Mouse (Mus musculus) MEL (cell line): ENCODE results near the gene AA792892. TPM values are rescaled to one million over a fixed set of nuclear protein-coding genes. Genes with fewer than 3 reads are reported as not detected.
"Not testable (repeated sequence)": the region's sequence is repeated elsewhere in the genome, so short reads cannot be mapped to it uniquely, and the experiment has no call there.

Experiments
- DNase-seq: peaks from one replicate; pipeline ENCODE4 v3.0.0; 2011; ENCODE audit warnings: low read depth, low spot score
- H3K27ac ChIP-seq: 2 replicates; pipeline ENCODE4 v1.5.1; 2012; ENCODE audit warnings: low read depth, mild to moderate bottlenecking, control low read depth, low read length, moderate library complexity; ENCODE audit not compliant: control insufficient read depth
- H3K27me3 ChIP-seq, 2 experiments: fragments of 150-350 bp in 1 of 2; sonication (generic) in 1 of 2; 2 replicates each; pipeline ENCODE4 v1.6.1; 2012; ENCODE audit warnings: low read length in 2 of 2, mild to moderate bottlenecking in 2 of 2, improper control_type of control experiment in 1 of 2, moderate library complexity in 1 of 2; ENCODE audit not compliant: insufficient read depth in 2 of 2, control insufficient read depth in 1 of 2
- H3K36me3 ChIP-seq, 2 experiments: 2 replicates each; pipeline ENCODE4 v1.6.1; 2012 to 2014; ENCODE audit warnings: low read length in 2 of 2, improper control_type of control experiment in 1 of 2, inconsistent platforms in 1 of 2, mild to moderate bottlenecking in 1 of 2; ENCODE audit not compliant: insufficient read depth in 2 of 2, control insufficient read depth in 1 of 2
- H3K4me1 ChIP-seq, 2 experiments: fragments of 150-350 bp in 1 of 2; sonication (generic) in 1 of 2; 2 replicates each; pipeline ENCODE4 v1.6.1; 2012; ENCODE audit warnings: low read length in 2 of 2, improper control_type of control experiment in 1 of 2, mild to moderate bottlenecking in 1 of 2; ENCODE audit not compliant: insufficient read depth in 2 of 2, control insufficient read depth in 1 of 2
- H3K4me3 ChIP-seq, 2 experiments: fragments of 150-350 bp in 1 of 2; sonication (generic) in 1 of 2; 2 replicates each; pipeline ENCODE4 v1.5.1; 2012; ENCODE audit warnings: low read depth in 2 of 2, low read length in 2 of 2, mild to moderate bottlenecking in 2 of 2, moderate library complexity in 2 of 2, control low read depth in 1 of 2, improper control_type of control experiment in 1 of 2; ENCODE audit not compliant: control insufficient read depth in 1 of 2, insufficient read depth in 1 of 2
- H3K79me2 ChIP-seq: 2 replicates; pipeline ENCODE4 v1.6.1; 2012; ENCODE audit warnings: mild to moderate bottlenecking, low read length, moderate library complexity; ENCODE audit not compliant: control insufficient read depth, poor library complexity, insufficient read depth
- H3K9ac ChIP-seq: 2 replicates; pipeline ENCODE4 v1.6.1; 2012; ENCODE audit warnings: low read depth, mild to moderate bottlenecking, control low read depth, low read length, moderate library complexity; ENCODE audit not compliant: control insufficient read depth, poor library complexity, severe bottlenecking
- H3K9me3 ChIP-seq: fragments of 150-350 bp; sonication (generic); replicated peaks from 2 replicates; pipeline ENCODE4 v1.6.1; 2012; ENCODE audit warnings: mild to moderate bottlenecking, low read length, improper control_type of control experiment, moderate library complexity; ENCODE audit not compliant: insufficient read depth
- polyA plus RNA-seq, 2 experiments: library from polyadenylated mRNA; stranded (reverse) in 1 of 2; unstranded in 1 of 2; fragments of >175 nt in 1 of 2; fragments of >200 nt in 1 of 2; gene quantifications; 2 replicates each; pipeline versions ENCODE4 v1.2.1 to v1.2.4; 2012; ENCODE audit warnings: low replicate concordance in 2 of 2, low read depth in 1 of 2; ENCODE audit not compliant: insufficient read length in 2 of 2, insufficient read depth in 1 of 2, missing spikeins in 1 of 2
- total RNA-seq: library from RNA; depleted of rRNA; stranded (reverse); fragments of 300-350 nt; gene quantifications from 2 replicates; pipeline ENCODE4 v1.2.3, GENCODE M21; 2012; rRNA removed

The AA792892 gene
- total RNA-seq (not detected in 2 replicates), polyA plus RNA-seq (not detected)

DNA sequence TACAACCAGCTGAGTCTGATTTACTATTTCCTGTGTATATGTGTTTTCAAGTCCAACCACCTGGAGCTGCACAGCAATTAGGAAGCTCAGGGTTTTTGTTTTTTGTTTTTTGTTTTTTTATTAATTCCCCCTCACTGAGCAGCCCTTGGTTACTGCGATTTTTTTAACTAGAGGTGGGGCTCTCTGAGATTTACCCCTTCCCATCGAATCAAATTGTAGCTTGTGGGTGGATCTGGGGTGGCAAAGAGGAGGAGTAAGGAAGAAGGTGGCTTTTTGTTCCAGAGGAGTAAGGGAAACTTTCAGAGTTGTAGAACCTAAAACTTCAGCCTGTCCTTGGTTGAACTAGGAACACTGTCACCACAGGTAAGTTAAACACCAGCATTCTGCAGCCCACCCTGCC is at the start of gene AA792892:
TSS of gene AA792892 (plus strand) at position 301 of the 400 bp plus-strand sequence.
- not testable (repeated sequence) for H3K79me2 ChIP-seq, H3K9ac ChIP-seq, DNase-seq, H3K4me1 ChIP-seq, H3K4me3 ChIP-seq, H3K36me3 ChIP-seq, H3K27ac ChIP-seq, H3K9me3 ChIP-seq, H3K27me3 ChIP-seq

DNA sequence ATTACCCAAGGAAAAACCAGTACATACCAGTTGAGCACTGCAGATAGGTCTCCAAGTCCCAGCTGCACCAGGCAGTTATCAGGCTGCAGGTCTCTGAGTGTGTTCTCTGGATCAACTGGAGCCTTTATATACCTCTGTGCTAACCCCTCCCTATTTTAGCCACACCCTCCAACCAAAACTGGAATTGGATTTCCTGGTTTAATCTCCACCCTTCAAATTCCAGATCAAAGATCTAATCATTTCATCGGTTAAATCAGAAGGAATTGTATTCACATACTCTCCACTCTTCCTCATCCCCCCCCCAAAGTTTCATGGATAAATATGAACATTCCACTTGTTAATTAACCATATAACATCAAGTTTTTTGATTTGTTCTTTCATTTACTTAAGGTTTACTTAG is 32.9 kb upstream of the AA792892 start, which contains the start of gene A430089I19Rik:
TSS of gene A430089I19Rik (minus strand) at position 101 of the 400 bp plus-strand sequence.
- not testable (repeated sequence) for H3K27ac ChIP-seq, H3K4me3 ChIP-seq, DNase-seq, H3K9me3 ChIP-seq, H3K36me3 ChIP-seq, H3K27me3 ChIP-seq, H3K4me1 ChIP-seq, H3K9ac ChIP-seq, H3K79me2 ChIP-seq

DNA sequence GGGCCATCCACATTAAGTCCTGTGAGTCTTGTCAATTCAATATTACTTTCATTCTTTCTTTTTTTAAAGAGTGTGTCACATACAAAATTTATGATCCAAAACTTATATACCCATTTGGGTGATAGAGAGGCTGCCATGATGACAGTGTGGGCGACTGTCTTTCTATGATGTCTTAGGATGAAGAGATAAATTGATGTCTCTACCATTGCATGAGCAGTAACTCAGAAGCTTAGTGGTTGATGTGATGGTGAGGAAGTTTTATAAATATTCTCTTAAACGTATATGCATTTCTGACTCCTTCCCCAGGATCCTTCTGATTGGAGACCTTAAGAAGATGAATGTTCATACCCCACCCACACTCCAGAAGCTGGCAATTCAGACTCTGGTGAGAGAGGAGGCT is 25.4 kb upstream of the AA792892 start, which contains the start of gene Gm6502:
TSS of gene Gm6502 (plus strand) at position 301 of the 400 bp plus-strand sequence.
- H3K36me3 ChIP-seq, DNase-seq: not testable (repeated sequence)

More for the DNA sequence above, 25.4 kb upstream of the AA792892 start, which contains the start of gene Gm6502:
- H3K4me1 ChIP-seq, H3K4me3 ChIP-seq, H3K9ac ChIP-seq, H3K9me3 ChIP-seq, H3K27me3 ChIP-seq, H3K27ac ChIP-seq, H3K79me2 ChIP-seq: not testable (repeated sequence)

Other genes with a start within 250 kb of the AA792892 start
- gene Gm3106, start 121.7 kb upstream of the AA792892 start, total RNA-seq, result not detected in 2 replicates
- gene Gm3106, start 121.7 kb upstream of the AA792892 start, polyA plus RNA-seq, result not detected
- gene A430089I19Rik, start 33.0 kb upstream of the AA792892 start, total RNA-seq, result not detected in 2 replicates
- gene A430089I19Rik, start 33.0 kb upstream of the AA792892 start, polyA plus RNA-seq, result not detected
- not detected in 2 replicates for gene Gm6502, start 25.3 kb upstream of the AA792892 start, total RNA-seq
- not detected for gene Gm6502, start 25.3 kb upstream of the AA792892 start, polyA plus RNA-seq
- gene Gm7682, start 106.0 kb downstream of the AA792892 start, total RNA-seq, result not detected in 2 replicates
- gene Gm7682, start 106.0 kb downstream of the AA792892 start, polyA plus RNA-seq, result not detected
- 0.16 TPM in 1 of 2 replicates, not detected in the other for gene Gm3139, start 186.5 kb downstream of the AA792892 start, total RNA-seq
- not detected for gene Gm3139, start 186.5 kb downstream of the AA792892 start, polyA plus RNA-seq